Mouse (Mus musculus) thymus, postnatal 10 days (tissue): Measurements from ENCODE around the gene Akap1.
"Not testable (repeated sequence)": the region's sequence is repeated elsewhere in the genome, so short reads cannot be mapped to it uniquely, and the experiment has no call there.

Source experiments
- DNase-seq, 2 experiments: peaks; one replicate each; pipeline ENCODE4 v3.0.0; 2021; ENCODE audit warnings: low spot score in 2 of 2

The Akap1 gene

DNA sequence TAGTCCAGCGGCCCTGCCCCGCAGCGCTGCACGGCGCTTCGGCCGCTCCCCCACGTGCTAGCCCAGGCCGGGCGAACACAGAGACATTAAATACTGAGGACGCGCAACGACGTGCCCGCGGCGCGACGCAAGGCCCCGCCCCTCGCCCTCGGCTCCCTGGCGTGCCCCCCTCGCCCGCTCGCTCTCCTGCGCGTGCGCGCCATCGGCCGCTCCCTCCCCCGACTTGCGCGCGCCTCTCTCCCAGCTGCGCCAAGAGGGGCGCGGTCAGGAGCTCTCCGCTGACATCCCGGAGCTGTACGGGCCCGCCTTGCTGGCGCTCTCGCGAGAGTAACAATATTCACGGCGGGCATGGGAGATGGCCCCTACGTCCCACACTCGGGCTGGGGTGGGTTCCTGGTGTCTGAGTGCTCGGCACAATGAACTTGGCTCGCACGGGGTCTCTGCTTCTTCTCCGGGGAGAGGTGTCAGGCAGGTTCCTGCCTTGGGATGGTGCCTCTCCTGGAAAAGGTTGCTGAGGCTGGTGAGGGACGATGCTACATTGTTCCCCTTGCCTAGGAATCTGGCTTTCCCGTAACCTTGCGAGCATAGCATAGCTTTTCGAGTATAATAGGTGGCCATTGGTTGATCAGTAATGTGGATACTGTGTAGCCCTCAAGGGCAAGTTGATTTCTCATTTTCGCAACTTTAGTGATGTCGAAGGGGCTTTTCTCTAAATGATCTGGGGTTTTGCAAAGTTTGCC lies at the start of gene Akap1:
Gene Akap1, minus strand, starts transcription at position 129 of the 740 bp plus-strand sequence.
- DNase-seq = peak; percentile 95 to 97

DNA sequence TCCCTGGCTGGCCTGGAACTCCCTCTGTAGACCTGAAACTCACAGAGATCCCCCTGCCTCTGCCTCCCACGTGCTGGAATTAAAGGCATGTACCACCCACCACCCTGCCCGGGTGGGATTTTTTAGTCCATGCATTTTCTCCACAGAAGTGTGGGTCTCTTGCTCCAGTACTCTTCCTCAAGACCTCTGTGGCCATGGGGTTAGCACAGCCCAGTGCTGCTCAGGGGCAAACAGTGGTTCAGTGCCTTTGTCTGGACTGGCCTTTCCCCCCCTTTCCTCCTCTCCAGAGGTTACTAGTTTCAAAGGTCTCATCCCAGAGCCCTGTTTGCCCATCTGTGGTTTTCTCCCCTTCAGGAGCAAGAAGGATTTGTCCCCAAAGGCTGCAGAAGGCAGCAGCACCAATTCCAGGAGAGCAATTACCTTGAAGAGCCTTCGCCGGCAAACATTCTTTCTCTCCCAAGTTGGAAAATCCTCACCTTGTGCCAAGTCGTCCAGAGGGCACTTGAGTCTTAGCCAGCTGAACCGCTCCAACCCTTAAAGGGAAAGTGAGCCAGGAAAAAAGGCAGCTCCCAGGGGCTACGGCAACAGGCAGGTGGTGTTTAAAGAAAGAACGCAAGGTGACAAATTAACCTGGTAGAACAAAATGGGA lies 45.1 kb upstream of the Akap1 start:
- no peak for DNase-seq

DNA sequence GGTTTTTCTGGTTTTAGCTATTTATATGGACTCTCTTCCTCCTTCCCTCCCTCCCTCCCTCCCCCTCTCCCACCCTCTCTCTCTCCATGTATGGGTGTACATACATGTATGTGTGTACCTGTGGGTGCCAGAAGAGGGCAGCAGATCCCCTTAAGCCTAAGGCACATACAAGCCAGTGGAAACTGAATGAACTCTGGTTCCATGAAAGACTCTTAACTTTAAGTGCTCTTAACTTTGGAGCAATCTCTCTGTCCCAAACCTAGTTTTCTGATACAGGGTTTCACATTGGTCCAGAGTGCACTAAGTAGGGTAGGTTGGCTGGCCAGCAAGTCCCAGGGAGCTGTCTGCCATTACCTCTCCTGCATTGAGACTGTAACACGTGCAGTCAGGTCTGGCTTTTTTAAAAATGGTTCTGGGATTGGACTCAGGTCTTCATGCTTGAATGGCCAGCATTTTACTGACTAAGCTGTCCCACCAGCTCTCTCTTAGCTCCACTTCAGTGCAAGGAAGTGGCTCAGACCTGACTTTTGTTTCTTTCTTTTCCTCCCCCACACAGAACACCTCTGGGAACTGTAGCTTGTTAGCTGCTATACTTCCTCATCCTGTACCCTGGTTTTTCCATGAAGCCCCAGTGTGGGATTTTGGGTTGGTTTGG lies 44.3 kb upstream of the Akap1 start:
- peak; percentile 44 to 67 for DNase-seq

DNA sequence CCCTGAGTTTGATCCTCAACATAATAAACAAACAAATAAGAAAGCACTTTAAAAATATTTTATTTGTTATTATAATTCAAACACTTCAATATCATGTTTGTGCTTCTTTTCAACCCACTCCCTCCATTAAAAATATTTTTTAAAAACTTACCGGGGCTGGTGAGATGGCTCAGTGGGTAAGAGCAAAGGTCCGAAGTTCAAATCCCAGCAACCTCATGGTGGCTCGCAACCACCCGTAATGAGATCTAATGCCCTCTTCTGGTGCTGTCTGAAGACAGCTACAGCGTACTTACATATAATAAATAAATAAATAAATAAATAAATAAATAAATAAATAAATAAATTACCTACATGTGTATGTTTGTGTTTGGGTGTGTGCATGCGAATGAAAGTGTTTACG lies 43.5 kb upstream of the Akap1 start:
- no peak for DNase-seq

DNA sequence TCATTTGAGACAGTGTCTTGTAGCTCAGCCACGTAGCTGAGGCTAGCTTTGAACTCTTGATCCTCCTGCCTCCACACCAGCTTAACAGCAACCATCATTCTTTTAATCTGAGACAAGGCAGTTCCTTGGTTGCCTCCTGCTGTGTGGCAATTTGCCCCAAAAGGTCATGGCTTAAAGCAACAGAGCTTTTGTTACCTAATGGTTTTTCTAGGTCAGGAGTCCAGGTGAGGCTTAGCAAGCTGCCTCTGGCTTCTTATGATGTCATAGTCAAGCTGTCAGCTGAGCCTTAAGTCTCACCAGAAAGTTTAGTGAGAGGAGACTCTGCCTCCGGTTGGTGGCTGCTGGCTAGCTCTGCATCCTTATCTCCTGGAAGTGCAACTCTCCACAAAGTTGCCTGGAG lies 41.2 kb upstream of the Akap1 start:
- DNase-seq = no peak

DNA sequence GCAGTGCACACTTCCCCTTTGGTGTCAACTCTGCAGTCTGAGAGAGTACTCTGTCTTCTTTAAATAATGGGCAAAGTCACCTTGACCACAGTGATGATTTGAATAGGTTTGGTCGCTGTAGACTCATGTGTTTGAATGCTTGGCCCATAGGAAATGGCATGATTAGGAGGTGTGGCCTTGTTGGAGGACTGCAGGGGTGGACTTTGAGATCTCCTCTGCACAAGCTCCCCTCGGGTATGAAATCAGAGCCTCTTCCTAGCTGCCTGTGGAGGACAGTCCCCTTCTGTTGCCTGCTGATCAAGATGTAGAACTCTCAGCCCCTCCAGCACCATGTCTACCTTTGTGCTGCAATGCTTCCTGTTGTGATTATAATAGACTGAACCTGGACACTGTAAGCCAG lies 39.7 kb upstream of the Akap1 start:
- no peak for DNase-seq

DNA sequence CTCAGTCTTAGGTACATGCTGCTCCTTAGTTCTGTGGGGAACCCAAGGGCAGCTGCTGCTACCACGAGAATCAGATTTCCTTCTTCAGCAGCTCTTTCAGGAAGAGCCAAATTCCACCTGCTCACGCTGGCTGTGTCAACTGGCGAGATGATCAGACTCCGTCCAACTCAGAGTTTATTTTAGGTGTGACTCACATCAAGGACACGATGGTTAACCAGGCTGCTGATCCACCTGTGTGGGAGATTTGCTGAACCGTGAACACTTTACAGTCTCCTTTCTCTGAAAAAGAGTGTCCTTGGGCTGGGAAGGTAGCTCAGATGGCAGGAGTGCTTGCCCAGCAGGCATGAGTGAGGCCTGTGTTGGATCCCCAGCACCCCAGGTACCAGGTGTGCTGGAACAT lies 38.4 kb upstream of the Akap1 start:
- DNase-seq = no peak

DNA sequence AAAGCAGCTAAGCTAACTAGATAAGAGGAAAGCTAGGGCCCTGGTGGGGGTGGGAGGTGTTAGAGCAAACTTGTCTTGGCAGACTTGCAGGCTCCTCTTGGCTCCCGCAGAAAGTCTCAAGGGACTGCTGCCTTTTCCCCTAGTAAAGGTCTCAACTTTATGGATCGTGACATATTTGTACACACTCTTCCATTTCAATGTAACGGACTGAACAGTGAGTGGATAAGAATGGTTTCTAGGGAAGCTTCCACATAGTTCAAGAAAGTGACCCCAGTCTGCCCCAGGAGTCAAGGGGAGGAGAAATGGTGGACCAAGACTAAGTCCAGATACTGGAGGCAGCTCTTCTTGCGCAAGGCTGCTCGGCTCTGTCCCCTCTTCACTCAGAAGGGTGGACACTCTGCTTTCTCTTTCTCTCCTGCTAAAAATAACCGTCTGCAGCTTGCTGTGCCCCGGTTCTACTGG lies 37.0 kb upstream of the Akap1 start:
- no peak for DNase-seq

DNA sequence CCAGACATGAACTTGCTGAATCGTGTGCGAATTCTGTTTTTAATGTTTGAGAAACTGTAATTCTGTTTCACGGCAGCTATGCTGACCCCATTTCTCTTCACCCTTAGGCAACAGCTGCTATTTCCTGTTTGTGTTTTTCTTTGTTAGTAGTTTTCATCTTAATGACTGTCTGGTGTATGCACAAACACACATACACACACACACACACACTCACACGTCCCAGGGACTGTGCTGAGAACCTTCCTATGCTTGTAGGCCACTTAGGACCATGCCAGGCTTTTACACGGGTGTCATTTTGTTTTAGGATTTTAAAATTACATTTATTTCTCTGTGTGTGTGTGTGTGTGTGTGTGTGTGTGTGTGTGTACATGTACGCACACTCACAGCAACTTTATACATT lies 35.2 kb upstream of the Akap1 start:
- DNase-seq = no peak

DNA sequence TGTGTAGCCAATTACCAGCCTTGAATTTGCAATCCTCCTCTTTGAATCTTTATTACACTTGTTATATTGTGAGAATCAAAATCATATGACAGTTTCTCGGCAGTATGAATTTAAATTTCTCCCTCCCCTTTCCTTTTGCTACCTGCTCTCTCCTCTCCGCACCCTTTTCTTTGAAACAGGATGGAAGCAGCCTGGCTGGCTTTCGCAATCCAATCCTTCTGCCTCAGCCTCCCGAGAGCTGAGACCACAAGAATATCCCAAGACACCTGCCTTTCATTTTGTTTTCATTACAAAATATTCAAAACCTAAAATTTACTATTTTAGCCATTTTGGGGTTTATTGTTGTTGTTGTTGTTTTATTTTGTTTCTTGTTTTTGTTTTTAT lies 34.0 kb upstream of the Akap1 start:
- DNase-seq = no peak

DNA sequence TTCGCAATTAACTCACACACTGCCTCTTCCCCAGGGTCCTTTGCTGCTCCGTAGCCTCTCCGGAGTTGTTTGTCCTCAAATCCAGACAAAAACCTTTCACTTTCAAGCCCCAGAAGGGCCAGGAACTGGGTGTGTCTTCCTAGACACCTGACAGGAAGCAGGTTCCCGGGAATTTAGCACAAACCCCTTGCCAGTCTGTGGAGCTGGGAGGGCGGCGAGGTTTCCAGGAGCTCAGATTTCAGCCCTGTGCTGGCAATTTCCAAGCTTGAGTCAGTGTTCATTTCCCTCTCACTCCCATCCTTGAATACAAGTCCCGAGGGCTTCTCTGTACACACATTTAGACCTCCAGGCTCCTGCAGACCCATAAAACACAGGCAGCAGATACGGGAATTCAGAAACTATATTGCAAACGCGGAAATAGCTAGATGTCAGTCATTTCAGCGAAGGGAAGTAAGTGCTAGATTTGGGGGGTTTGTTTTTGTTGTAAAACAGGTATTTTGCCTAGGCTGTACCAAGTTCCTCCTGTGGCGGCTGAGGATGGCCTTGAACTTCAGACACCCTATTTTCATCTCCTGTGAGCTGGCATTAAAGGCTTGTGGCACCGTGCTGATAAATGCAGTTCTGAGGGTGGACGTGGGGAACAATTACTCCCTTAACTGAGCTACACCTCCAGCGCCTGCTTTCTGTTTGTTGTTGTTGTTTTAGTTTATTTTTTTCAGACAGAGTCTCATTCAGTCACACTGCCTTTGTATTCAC lies 33.4 kb upstream of the Akap1 start:
- no peak for DNase-seq

DNA sequence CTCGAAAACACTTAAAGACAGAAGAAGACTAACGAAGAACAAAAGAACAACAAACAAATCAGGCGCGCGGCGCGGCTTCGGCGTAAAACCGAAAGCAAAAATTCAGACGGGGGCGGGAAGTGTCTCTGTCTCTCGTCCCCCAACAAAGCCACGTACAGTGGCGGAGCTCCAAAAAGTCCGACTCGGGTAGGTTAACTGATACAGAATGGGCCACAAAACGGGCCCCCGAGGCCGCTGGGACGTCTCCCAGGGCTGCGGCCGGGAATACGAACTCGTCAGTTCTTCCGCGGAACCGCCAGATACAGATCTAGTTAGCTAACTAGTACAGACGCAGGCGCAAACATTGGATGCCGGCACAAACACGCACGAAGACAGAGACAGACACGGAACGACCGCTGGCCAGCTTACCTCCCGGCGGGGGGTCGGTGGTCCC lies 31.4 kb upstream of the Akap1 start:
- DNase-seq = peak in 1 of 2 experiments; percentile 38

DNA sequence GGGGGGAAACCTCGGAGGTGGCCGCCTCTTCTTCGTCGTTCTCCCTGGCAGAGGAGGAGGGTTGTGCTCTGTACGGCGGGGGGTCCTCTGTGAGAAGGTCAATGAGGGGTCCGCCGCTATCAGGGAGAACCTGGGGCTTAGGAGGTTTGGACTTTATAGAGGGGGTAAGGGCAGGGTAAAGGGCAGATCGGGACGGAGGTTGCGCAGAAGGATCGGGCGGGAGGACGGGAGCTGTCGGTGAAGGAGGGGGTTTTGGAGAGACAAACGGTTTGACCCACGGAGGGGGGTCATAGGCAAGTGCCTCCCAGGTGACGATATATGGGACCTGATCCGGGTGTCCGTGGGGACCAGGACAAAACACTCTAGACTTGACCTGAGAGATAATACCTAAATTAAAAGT lies 30.8 kb upstream of the Akap1 start:
- DNase-seq = peak; percentile 17 to 25

DNA sequence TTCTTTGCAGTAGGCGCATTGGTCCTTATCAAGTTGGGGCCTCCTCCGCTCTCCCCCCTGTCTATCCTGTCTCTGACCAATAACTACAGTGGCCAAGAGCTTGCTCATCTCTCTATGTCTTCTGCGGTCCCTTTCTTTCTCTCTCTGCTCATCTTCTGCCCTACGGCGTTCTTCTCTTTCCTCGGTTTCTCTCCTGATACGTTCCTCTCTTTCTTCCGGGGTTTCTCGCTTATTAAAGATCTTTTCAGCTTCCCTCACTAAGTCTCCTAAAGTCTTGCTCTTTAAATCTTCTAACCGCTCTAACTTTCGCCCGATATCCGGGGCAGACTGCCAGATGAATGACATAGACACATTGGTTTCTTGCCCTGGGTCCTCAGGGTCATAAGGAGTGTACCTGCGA lies 29.9 kb upstream of the Akap1 start:
- peak in 1 of 2 experiments; percentile 14 for DNase-seq

DNA sequence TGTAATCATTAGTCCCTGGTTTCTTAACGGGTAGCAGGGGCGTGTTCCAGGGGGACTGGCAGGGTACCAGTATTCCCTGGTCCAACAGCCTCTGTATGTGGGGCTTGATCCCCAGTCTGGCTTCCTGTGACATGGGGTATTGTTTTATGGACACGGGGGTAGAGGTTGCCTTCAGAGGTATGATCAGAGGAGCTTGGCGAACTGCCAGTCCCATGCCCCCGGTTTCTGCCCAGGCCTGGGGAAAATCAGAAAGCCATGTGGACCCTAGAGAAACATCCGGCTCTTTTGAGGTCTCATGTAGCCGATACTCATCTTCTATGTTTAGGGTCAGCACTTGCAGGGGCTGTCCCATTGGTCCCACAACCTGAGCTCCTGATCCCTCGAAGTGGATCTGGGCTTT lies 29.1 kb upstream of the Akap1 start:
- DNase-seq = not testable (repeated sequence)

DNA sequence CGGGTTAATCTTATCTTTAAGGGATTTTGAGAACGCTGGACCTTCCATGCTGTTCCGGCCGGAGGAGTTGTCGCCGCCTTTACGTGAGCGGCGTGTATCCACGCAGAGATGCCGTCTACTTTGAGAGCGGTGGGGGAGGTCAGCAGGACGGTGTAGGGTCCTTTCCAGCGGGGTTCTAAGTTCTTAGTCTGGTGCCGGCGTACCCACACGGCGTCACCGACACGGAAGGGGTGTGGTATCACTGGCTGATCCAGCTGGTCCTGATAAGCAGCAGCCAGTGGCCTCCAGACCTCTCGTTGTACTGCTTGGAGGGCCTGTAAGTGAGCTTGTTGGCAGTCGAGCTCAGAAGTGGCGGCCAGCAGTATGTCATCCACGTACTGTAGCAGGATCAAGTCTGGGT lies 28.4 kb upstream of the Akap1 start:
- peak; percentile 14 to 23 for DNase-seq

DNA sequence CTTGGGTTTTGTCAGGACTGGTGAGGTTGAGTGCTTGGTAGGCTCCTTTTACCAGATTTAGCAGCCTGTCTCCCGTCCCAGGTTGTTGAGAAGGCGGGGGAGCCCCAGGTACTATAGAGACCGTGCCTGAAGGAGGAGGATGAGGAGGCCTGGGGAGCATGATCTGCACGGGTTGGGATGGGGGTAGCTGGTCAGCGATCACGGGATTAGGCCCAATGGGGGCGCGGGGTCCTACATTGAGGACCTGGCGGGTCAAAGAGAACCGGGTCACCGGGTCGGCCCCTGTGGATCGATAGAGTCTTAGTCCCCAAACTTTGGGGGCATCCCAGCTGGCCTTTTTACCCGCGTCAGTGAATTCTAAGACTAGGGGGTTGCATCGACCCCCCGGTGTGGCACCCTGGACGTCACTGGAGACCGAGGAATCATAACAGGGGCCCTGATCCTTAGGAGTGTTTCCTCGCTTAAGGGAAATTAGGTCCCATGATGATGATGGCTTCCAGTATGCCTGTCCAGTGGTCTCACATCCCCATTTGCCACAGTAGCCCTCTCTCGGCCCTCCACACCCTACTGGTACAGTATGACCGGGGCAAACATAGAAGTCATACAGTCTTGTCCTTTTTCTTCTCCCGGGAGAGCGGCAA lies 27.7 kb upstream of the Akap1 start:
- DNase-seq = peak; percentile 61 to 62

DNA sequence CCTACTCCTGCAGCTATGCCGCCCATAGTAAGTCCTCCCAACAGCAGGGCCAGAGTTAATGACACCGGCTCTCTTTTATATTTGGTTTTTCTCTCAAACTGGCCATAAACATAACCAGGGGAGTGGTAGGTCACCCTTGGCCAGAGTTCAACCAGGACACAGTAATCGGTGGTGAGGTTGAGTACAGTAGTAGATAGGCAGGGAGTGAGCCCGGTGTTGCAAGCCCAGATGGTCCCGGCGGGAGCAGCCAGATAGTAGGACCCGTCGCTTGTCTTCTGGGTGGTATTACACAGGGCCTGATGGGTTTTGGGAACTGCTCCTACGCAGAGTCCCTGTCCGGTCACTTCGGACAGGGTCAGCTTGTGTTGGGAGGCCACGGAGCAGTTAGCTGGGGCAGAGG lies 27.1 kb upstream of the Akap1 start:
- peak; percentile 23 to 32 for DNase-seq

DNA sequence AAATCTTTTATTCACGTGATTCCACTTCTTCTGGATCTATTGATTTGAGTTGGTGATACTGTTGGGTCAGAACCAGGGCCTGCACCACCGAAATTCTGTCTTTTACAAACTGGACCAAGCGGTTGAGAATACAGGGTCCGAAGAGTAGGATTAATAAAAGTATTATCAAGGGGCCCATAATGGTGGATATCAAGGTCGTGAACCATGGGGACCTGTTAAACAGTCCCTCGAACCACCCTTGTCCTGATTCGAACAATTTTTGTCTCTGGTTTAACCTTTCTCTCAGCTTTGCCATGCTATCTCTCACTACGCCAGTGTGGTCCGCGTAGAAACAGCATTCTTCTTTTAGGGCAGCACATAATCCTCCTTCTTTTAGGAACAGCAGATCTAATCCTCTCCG lies 26.5 kb upstream of the Akap1 start:
- DNase-seq = not testable (repeated sequence)

DNA sequence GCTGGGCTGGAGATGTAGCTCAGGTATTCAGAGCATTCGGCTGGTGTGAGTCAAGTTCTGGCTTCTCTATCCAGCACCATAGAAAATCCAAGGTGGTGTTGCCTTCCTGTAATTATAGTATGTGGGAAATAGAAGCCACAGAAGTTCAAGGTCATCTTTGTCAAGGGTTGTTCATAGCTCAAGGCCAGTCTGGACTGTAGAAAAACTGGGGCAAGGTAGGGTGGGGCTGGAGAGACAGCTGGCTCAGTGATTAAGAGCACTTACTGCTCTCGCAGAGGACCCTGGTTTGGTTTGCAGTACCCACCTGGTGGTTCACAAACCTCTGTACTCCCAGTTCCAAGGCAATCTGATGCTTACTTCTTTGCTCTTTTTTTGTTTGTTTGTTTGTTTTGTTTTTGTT lies 24.6 kb upstream of the Akap1 start:
- DNase-seq = no peak

DNA sequence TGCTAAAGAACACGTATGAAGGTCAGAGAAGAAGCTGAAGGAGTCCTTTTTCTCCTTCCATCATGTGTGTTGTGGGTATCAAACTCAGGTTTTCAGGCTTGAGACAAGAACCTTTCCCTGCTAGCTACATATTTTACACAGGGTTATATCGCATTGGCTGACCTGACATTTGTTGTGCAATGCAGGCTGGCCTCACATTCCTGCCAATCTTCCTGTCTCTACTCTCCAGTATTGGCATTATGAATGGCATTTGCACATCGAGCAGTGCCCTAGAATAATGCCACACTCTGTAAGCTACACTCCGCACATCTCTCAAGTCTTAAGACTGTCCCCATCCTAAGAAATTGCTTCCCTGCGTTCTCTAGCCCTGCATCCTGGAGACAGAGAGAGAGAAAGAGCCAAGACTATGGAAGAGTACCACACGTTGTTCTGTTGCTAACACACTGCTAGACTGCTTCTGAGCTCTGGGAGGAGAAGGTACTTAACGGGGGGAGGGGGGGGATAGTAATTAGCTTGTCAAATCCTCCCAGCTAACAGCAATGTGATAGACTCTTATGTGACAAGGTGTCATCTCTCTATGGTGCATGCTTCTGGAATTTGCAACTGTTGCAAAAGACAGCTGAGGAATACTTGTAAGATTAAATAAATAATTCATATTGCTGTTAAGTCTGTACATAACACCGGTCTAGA lies 20.1 kb upstream of the Akap1 start:
- no peak for DNase-seq
